Comparison of ENCODE assay signal across 30 mouse cellular contexts in the genomic region with DNA sequence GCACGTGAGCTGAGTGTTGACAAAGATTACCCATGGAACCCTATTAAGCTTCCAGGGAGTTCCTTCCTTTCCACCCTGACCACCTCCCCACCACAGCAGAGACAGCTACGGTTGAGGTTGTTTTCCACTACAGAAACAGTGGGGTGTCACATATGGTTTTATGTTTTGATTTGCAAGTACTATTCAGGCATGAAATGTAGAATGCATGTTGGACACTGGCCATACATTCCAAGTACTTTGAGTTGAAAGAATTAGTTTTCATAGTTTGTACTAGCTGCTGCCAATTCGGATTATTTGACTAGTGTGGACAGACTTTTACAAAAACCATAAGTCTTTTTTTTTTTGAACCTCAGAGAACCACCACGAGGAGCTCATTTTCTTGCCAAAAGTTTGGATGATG. TPM values are rescaled to one million over a fixed set of nuclear protein-coding genes. Genes with fewer than 3 reads are reported as not detected.
A peak's percentile ranks its signal among the peaks of the same experiment; 100 is the strongest.
DNase-seq lines count a peak whose midpoint lies in the region; ATAC-seq and TF ChIP-seq lines count a peak whose summit lies in the region.
"Had no signal": no experiment of that assay in that cellular context is flagged by ENCODE, and none has a peak within 500 bp of the region (broad histone marks: within the 10 kb centered on the region; RNA-seq: fewer than 3 reads in every experiment).

No protein-coding gene starts in this region.

- WGBS in embryonic facial prominence, embryonic 13.5 days, result 34% methylated on average over 4 of the region's 4 CpGs
- WGBS in embryonic facial prominence, embryonic 10.5 days, result 88% methylated on average over 4 of the region's 4 CpGs
- 56% methylated on average over 4 of the region's 4 CpGs for WGBS in limb, embryonic 14.5 days
- 92% methylated on average over 4 of the region's 4 CpGs for WGBS in limb, embryonic 10.5 days
- WGBS in embryonic facial prominence, embryonic 15.5 days, result 34% methylated on average over 4 of the region's 4 CpGs
- 72% methylated on average over 4 of the region's 4 CpGs for WGBS in forebrain, embryonic 16.5 days

- DNase-seq in embryonic facial prominence, embryonic 10.5 days (ENCODE audit: low spot score), result no peak
- peak; percentile 68 for DNase-seq in limb, embryonic 14.5 days (ENCODE audit: low spot score)
- DNase-seq in limb, embryonic 10.5 days (ENCODE audit: low spot score), result no peak
- DNase-seq in NIH3T3 (ENCODE audit: low read depth), result peak; percentile 72
- DNase-seq in frontal cortex, adult 2 months (ENCODE audit: extremely low spot score in 1 of 2, low spot score in 1 of 2), result no peak
- DNase-seq: adrenal gland, adult 8-10 months; adrenal gland, postnatal 25 days; B cell, adult 2 months; cerebellum, adult 18-20 months; cerebellum, adult 9-10 months; cerebellum, postnatal 14 days; gastrocnemius, adult 2 months; gastrocnemius, postnatal 14 days; heart, adult 2 months; heart, postnatal 14 days; heart, postnatal 4 days had no signal

- H3K4me2 ChIP-seq in embryonic facial prominence, embryonic 13.5 days, result no peak overlapping the region
- H3K4me2 ChIP-seq in limb, embryonic 14.5 days (replicated peaks; ENCODE audit: low read depth, low read length, severe bottlenecking), result no peak overlapping the region
- H3K4me2 ChIP-seq in embryonic facial prominence, embryonic 15.5 days (replicated peaks), result no peak overlapping the region
- H3K4me2 ChIP-seq in forebrain, embryonic 16.5 days (ENCODE audit: low read length), result no peak overlapping the region
- H3K4me2 ChIP-seq: embryonic facial prominence, embryonic 12.5 days; heart, embryonic 13.5 days; hindbrain, embryonic 14.5 days had no signal

- H3K27ac ChIP-seq in embryonic facial prominence, embryonic 13.5 days, result peak overlapping the region; percentile 58; the same call in 1 of the 2 replicates
- H3K27ac ChIP-seq in embryonic facial prominence, embryonic 10.5 days (replicated peaks), result no peak overlapping the region
- H3K27ac ChIP-seq in limb, embryonic 14.5 days (replicated peaks; ENCODE audit: low read depth, low read length), result no peak overlapping the region
- H3K27ac ChIP-seq in limb, embryonic 10.5 days, result no peak overlapping the region
- peak overlapping the region; percentile 4; the same call in 1 of the 2 replicates for H3K27ac ChIP-seq in embryonic facial prominence, embryonic 15.5 days (replicated peaks)
- H3K27ac ChIP-seq in forebrain, embryonic 16.5 days (ENCODE audit: low read length), result no peak overlapping the region
- H3K27ac ChIP-seq: embryonic facial prominence, embryonic 12.5 days; gastrocnemius, adult 2 months; heart, adult 2 months; heart, embryonic 10.5 days; heart, embryonic 13.5 days; hindbrain, embryonic 14.5 days; hindbrain, postnatal 0 days had no signal

- TF ChIP-seq POLR2A in limb, embryonic 14.5 days (IDR thresholded peaks at IDR 0.05; ENCODE audit: borderline replicate concordance, extremely low read depth, insufficient read depth, insufficient read length), result no peak

- no peaks in the 10 kb centered on the region for H3K27me3 ChIP-seq in embryonic facial prominence, embryonic 13.5 days
- H3K27me3 ChIP-seq in embryonic facial prominence, embryonic 10.5 days (replicated peaks; ENCODE audit: low read depth, poor library complexity, severe bottlenecking), result no peaks in the 10 kb centered on the region
- no peaks in the 10 kb centered on the region for H3K27me3 ChIP-seq in limb, embryonic 14.5 days (ENCODE audit: control insufficient read depth, insufficient read depth, low read length)
- no peaks in the 10 kb centered on the region for H3K27me3 ChIP-seq in limb, embryonic 10.5 days (ENCODE audit: low read depth, poor library complexity, severe bottlenecking)
- H3K27me3 ChIP-seq in embryonic facial prominence, embryonic 15.5 days, result no peaks in the 10 kb centered on the region
- no peaks in the 10 kb centered on the region for H3K27me3 ChIP-seq in forebrain, embryonic 16.5 days (replicated peaks; ENCODE audit: control insufficient read depth, insufficient read depth, low read length)
- H3K27me3 ChIP-seq: CH12.LX; embryonic facial prominence, embryonic 12.5 days; heart, embryonic 13.5 days had no signal

- no peak overlapping the region for H3K9ac ChIP-seq in embryonic facial prominence, embryonic 13.5 days
- H3K9ac ChIP-seq in limb, embryonic 14.5 days (ENCODE audit: low read depth, low read length, severe bottlenecking), result no peak overlapping the region
- no peak overlapping the region for H3K9ac ChIP-seq in embryonic facial prominence, embryonic 15.5 days
- no peak overlapping the region for H3K9ac ChIP-seq in forebrain, embryonic 16.5 days (replicated peaks; ENCODE audit: low read depth, low read length)
- H3K9ac ChIP-seq: embryonic facial prominence, embryonic 12.5 days; heart, embryonic 13.5 days; hindbrain, embryonic 14.5 days had no signal

- no peak overlapping the region for H3K4me3 ChIP-seq in embryonic facial prominence, embryonic 13.5 days
- H3K4me3 ChIP-seq in embryonic facial prominence, embryonic 10.5 days, result no peak overlapping the region
- no peak overlapping the region for H3K4me3 ChIP-seq in limb, embryonic 14.5 days (replicated peaks; ENCODE audit: low read length)
- H3K4me3 ChIP-seq in limb, embryonic 10.5 days, result no peak overlapping the region
- no peak overlapping the region for H3K4me3 ChIP-seq in embryonic facial prominence, embryonic 15.5 days (replicated peaks)
- no peak overlapping the region for H3K4me3 ChIP-seq in forebrain, embryonic 16.5 days (replicated peaks; ENCODE audit: low read length)
- H3K4me3 ChIP-seq: embryonic facial prominence, embryonic 12.5 days; gastrocnemius, adult 2 months; heart, adult 2 months; heart, embryonic 10.5 days; heart, embryonic 13.5 days had no signal

- H3K4me1 ChIP-seq in embryonic facial prominence, embryonic 13.5 days, result peaks cover 8% of the 10 kb centered on the region; the same call in 1 of the 2 replicates
- no peaks in the 10 kb centered on the region for H3K4me1 ChIP-seq in embryonic facial prominence, embryonic 10.5 days
- H3K4me1 ChIP-seq in limb, embryonic 14.5 days (ENCODE audit: control insufficient read depth, insufficient read depth, low read length), result no peaks in the 10 kb centered on the region
- H3K4me1 ChIP-seq in limb, embryonic 10.5 days, result no peaks in the 10 kb centered on the region
- H3K4me1 ChIP-seq in embryonic facial prominence, embryonic 15.5 days, result no peaks in the 10 kb centered on the region; the same call in 1 of the 2 replicates
- no peaks in the 10 kb centered on the region for H3K4me1 ChIP-seq in forebrain, embryonic 16.5 days (replicated peaks; ENCODE audit: control insufficient read depth, insufficient read depth, low read length)
- H3K4me1 ChIP-seq: embryonic facial prominence, embryonic 12.5 days; heart, embryonic 10.5 days; heart, embryonic 13.5 days had no signal

- H3K36me3 ChIP-seq in embryonic facial prominence, embryonic 13.5 days, result peaks cover 27% of the 10 kb centered on the region
- H3K36me3 ChIP-seq in embryonic facial prominence, embryonic 10.5 days (replicated peaks), result peaks cover 95% of the 10 kb centered on the region
- H3K36me3 ChIP-seq in limb, embryonic 14.5 days (ENCODE audit: control insufficient read depth, insufficient read depth, low read length), result peaks cover 26% of the 10 kb centered on the region
- peaks cover 96% of the 10 kb centered on the region for H3K36me3 ChIP-seq in limb, embryonic 10.5 days
- peaks cover 10% of the 10 kb centered on the region; the same call in 1 of the 2 replicates for H3K36me3 ChIP-seq in embryonic facial prominence, embryonic 15.5 days
- H3K36me3 ChIP-seq in forebrain, embryonic 16.5 days (ENCODE audit: control insufficient read depth, insufficient read depth), result peaks cover 5% of the 10 kb centered on the region

- ATAC-seq in embryonic facial prominence, embryonic 13.5 days (ENCODE audit: insufficient number of reproducible peaks, insufficient read depth, low FRiP score, low TSS enrichment, low read depth), result no peak
- ATAC-seq in limb, embryonic 14.5 days (ENCODE audit: low FRiP score, low read depth), result no peak
- peak; percentile 51; the same call in 1 of the 2 replicates for ATAC-seq in embryonic facial prominence, embryonic 15.5 days (ENCODE audit: insufficient number of reproducible peaks, low FRiP score, low TSS enrichment, low read depth)
- no peak for ATAC-seq in forebrain, embryonic 16.5 days
- ATAC-seq: activated CD4-positive, CD25-positive, alpha-beta regulatory T cell, adult 4 months; forebrain, embryonic 14.5 days; hindbrain, postnatal 0 days; inflammation-experienced regulatory T-cells, adult 6 months; intestine, embryonic 16.5 days had no signal

- no peaks in the 10 kb centered on the region; the same call in 1 of the 2 replicates for H3K9me3 ChIP-seq in embryonic facial prominence, embryonic 13.5 days
- no peaks in the 10 kb centered on the region for H3K9me3 ChIP-seq in embryonic facial prominence, embryonic 10.5 days
- H3K9me3 ChIP-seq in limb, embryonic 14.5 days (ENCODE audit: control insufficient read depth, low read length), result no peaks in the 10 kb centered on the region
- H3K9me3 ChIP-seq in limb, embryonic 10.5 days (replicated peaks), result no peaks in the 10 kb centered on the region
- H3K9me3 ChIP-seq in embryonic facial prominence, embryonic 15.5 days (replicated peaks), result no peaks in the 10 kb centered on the region
- H3K9me3 ChIP-seq in forebrain, embryonic 16.5 days (ENCODE audit: control insufficient read depth, low read length), result no peaks in the 10 kb centered on the region
- H3K9me3 ChIP-seq: embryonic facial prominence, embryonic 12.5 days; G1E; heart, embryonic 10.5 days had no signal

RNA-seq across cellular contexts. Expression of a gene that starts 10.5 kb away (rescaled TPM):
- polyA plus RNA-seq in embryonic facial prominence, embryonic 13.5 days (2015; fragmentation: Nextera tagmentation; extraction: Ambion mirVana), result 32.6 and 34.0 TPM in 2 replicates
- polyA plus RNA-seq in embryonic facial prominence, embryonic 10.5 days (2016; fragmentation: Nextera tagmentation; extraction: Ambion mirVana), result 34.5 and 34.9 TPM in 2 replicates
- polyA plus RNA-seq in limb, embryonic 14.5 days (2012; rRNA removed), result 18.9 and 26.2 TPM in 2 replicates
- polyA plus RNA-seq in limb, embryonic 14.5 days (2014; fragmentation: Nextera tagmentation; extraction: Ambion mirVana), result 25.2 and 29.3 TPM in 2 replicates
- 33.5 and 37.7 TPM in 2 replicates for polyA plus RNA-seq in limb, embryonic 10.5 days (2016; fragmentation: Nextera tagmentation; extraction: Ambion mirVana)
- 22.5 and 24.2 TPM in 2 replicates for polyA plus RNA-seq in embryonic facial prominence, embryonic 15.5 days (2015; fragmentation: Nextera tagmentation; extraction: Ambion mirVana)
- 21.2 and 25.4 TPM in 2 replicates for polyA plus RNA-seq in frontal cortex, adult 2 months (2012; rRNA removed)
- polyA plus RNA-seq in forebrain, embryonic 16.5 days (2015; fragmentation: Nextera tagmentation; extraction: Ambion mirVana), result 30.4 and 31.5 TPM in 2 replicates

RNA-seq across cellular contexts. Expression of a gene that starts 10.8 kb away (rescaled TPM):
- 15.8 and 16.1 TPM in 2 replicates for polyA plus RNA-seq in embryonic facial prominence, embryonic 13.5 days (2015; fragmentation: Nextera tagmentation; extraction: Ambion mirVana)
- polyA plus RNA-seq in embryonic facial prominence, embryonic 10.5 days (2016; fragmentation: Nextera tagmentation; extraction: Ambion mirVana), result 27.0 and 27.5 TPM in 2 replicates
- polyA plus RNA-seq in limb, embryonic 14.5 days (2012; rRNA removed), result 8.0 and 10.9 TPM in 2 replicates
- polyA plus RNA-seq in limb, embryonic 14.5 days (2014; fragmentation: Nextera tagmentation; extraction: Ambion mirVana), result 11.7 and 12.7 TPM in 2 replicates
- 28.0 and 30.8 TPM in 2 replicates for polyA plus RNA-seq in limb, embryonic 10.5 days (2016; fragmentation: Nextera tagmentation; extraction: Ambion mirVana)
- polyA plus RNA-seq in embryonic facial prominence, embryonic 15.5 days (2015; fragmentation: Nextera tagmentation; extraction: Ambion mirVana), result 12.1 and 12.3 TPM in 2 replicates
- polyA plus RNA-seq in frontal cortex, adult 2 months (2012; rRNA removed), result 1.8 and 2.3 TPM in 2 replicates
- 7.9 and 8.8 TPM in 2 replicates for polyA plus RNA-seq in forebrain, embryonic 16.5 days (2015; fragmentation: Nextera tagmentation; extraction: Ambion mirVana)

RNA-seq across cellular contexts. Expression of a gene that starts 59.5 kb away (rescaled TPM):
- polyA plus RNA-seq in embryonic facial prominence, embryonic 13.5 days (2015; fragmentation: Nextera tagmentation; extraction: Ambion mirVana), result 1.3 and 1.9 TPM in 2 replicates
- 0.72 and 1.4 TPM in 2 replicates for polyA plus RNA-seq in embryonic facial prominence, embryonic 10.5 days (2016; fragmentation: Nextera tagmentation; extraction: Ambion mirVana)
- polyA plus RNA-seq in limb, embryonic 14.5 days (2012; rRNA removed), result not detected in 2 replicates
- polyA plus RNA-seq in limb, embryonic 14.5 days (2014; fragmentation: Nextera tagmentation; extraction: Ambion mirVana), result 1.0 and 1.1 TPM in 2 replicates
- 0.98 and 1.4 TPM in 2 replicates for polyA plus RNA-seq in limb, embryonic 10.5 days (2016; fragmentation: Nextera tagmentation; extraction: Ambion mirVana)
- 0.63 and 1.3 TPM in 2 replicates for polyA plus RNA-seq in embryonic facial prominence, embryonic 15.5 days (2015; fragmentation: Nextera tagmentation; extraction: Ambion mirVana)
- not detected in 2 replicates for polyA plus RNA-seq in frontal cortex, adult 2 months (2012; rRNA removed)
- 1.1 TPM in 2 replicates for polyA plus RNA-seq in forebrain, embryonic 16.5 days (2015; fragmentation: Nextera tagmentation; extraction: Ambion mirVana)
- polyA plus RNA-seq: G1E; heart, adult 2 months had no signal

Comparison
In these comparisons a context has a peak if more than half of its experiments do, and no peak if none do; other contexts are left out.
1. H3K27ac ChIP-seq: peak in embryonic facial prominence, embryonic 13.5 days (single experiment) and embryonic facial prominence, embryonic 15.5 days (single experiment); none in embryonic facial prominence, embryonic 10.5 days (single experiment), limb, embryonic 14.5 days (single experiment), limb, embryonic 10.5 days (single experiment) and forebrain, embryonic 16.5 days (single experiment).
2. DNase-seq: peak in limb, embryonic 14.5 days (single experiment) and NIH3T3 (single experiment); none in embryonic facial prominence, embryonic 10.5 days (single experiment), limb, embryonic 10.5 days (single experiment) and frontal cortex, adult 2 months (0 of 2).